Mouse (Mus musculus) left cerebral cortex, postnatal 14 days (tissue): Measurements from ENCODE around the gene Gm16381. TPM values are rescaled to one million over a fixed set of nuclear protein-coding genes. Genes with fewer than 3 reads are reported as not detected.
"Not testable (repeated sequence)": the region's sequence is repeated elsewhere in the genome, so short reads cannot be mapped to it uniquely, and the experiment has no call there.

ENCODE experiments used
- DNase-seq, 2 experiments: peaks; one replicate each; pipeline ENCODE4 v3.0.0; 2021 to 2022; ENCODE audit warnings: low spot score in 2 of 2, mixed read lengths in 1 of 2
- intact Hi-C: fragments of 180-260 bp; cut with DNase I; formaldehyde crosslinking; loops from one replicate; pipeline ENCODE4 v1.15.1; 2025
- long read RNA-seq, 2 experiments: library from polyadenylated mRNA; stranded (forward); transcript quantifications; one replicate each; pipeline ENCODE4 v2.0.0; 2021
- total RNA-seq, 2 experiments: library from RNA; stranded (reverse); gene quantifications; 2 replicates each; pipeline ENCODE4 v1.2.3; 2021

Gene Gm16381
- not detected for total RNA-seq
- long read RNA-seq, experiment 1, result 0 reads
- long read RNA-seq, experiment 2, result 0 reads

GRCm38 (mm10) chr12:87644520-87644919 lies at the start of gene Gm16381:
Gene Gm16381 (minus strand): TSS chr12:87644620.
- DNase-seq, intact Hi-C loops: not testable (repeated sequence)

- DNase-seq, intact Hi-C loops: not testable (repeated sequence)
These were observed 8.7 kb upstream of the Gm16381 start for GRCm38 (mm10) chr12:87652916-87653703.

- DNase-seq, intact Hi-C loops: not testable (repeated sequence)
These were observed 25.9 kb downstream of the Gm16381 start, which contains the start of gene Gm4027 for GRCm38 (mm10) chr12:87618569-87618968. Gene Gm4027 (plus strand): TSS chr12:87618869.

- intact Hi-C loops, result not testable (repeated sequence)
These were observed 42.0 kb downstream of the Gm16381 start, which contains the start of gene Oog1 for GRCm38 (mm10) chr12:87602388-87602787. Gene Oog1 (plus strand): TSS chr12:87602688.

DNA sequence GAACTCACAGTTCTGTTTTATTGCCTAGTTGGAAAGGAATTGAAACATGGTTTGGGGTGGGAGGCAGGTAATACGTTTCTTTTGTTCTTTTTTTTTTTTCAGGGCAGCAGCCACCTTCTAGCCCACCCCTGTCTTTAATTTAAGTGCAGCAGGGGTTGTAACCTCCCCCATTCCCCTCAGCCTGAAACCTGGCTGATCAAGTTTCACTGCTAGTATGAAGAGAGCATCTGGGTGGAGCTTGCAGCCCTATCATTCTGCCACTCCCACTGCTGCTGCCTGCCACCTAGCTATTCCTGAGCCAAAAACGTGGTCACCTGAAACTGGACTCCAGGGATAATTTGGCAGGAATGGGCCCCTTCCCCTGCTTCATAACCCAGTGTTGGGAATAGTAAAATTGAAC lies 43.0 kb downstream of the Gm16381 start:
- intact Hi-C loops, DNase-seq: not testable (repeated sequence)

More at GRCm38 (mm10) chr12:87602388-87602787, 42.0 kb downstream of the Gm16381 start, which contains the start of gene Oog1:
- not testable (repeated sequence) for DNase-seq

Other genes with a start within 250 kb of the Gm16381 start
- 10 to 100 TPM; 79.6 to 93.9 TPM for gene Slirp, start 200.7 kb downstream of the Gm16381 start, total RNA-seq
- gene Alkbh1, start 200.6 kb downstream of the Gm16381 start, total RNA-seq, result 10 to 100 TPM; 17.1 to 17.2 TPM
- 10 to 100 TPM; 50.5 to 54.1 TPM for gene Snw1, start 172.3 kb downstream of the Gm16381 start, total RNA-seq
- gene Gm5788, start 149.9 kb downstream of the Gm16381 start, total RNA-seq, result not detected
- gene Gm8300, start 130.3 kb downstream of the Gm16381 start, total RNA-seq, result not detected
- not detected for gene Oog1, start 41.9 kb downstream of the Gm16381 start, total RNA-seq
- gene Gm4027, start 25.8 kb downstream of the Gm16381 start, total RNA-seq, result not detected
- not detected for gene Gm21319, start 131.1 kb upstream of the Gm16381 start, total RNA-seq
- gene Gm21936, start 150.9 kb upstream of the Gm16381 start, total RNA-seq, result not detected
- not detected for gene BB287469, start 172.0 kb upstream of the Gm16381 start, total RNA-seq
- not detected for gene Gm2001, start 197.7 kb upstream of the Gm16381 start, total RNA-seq
- gene Gm2016, start 229.5 kb upstream of the Gm16381 start, total RNA-seq, result not detected